Mouse (Mus musculus): Measurements from ENCODE around the gene M1ap.

- no peak for TF ChIP-seq CTCF (conservative IDR thresholded peaks at IDR 0.05 in 1 of 2, IDR thresholded peaks at IDR 0.05 in 1 of 2; ENCODE audit: low read depth in 2 of 2, low read length in 2 of 2)
- TF ChIP-seq POLR2A (IDR thresholded peaks at IDR 0.05; ENCODE audit: low read depth, low read length): no peak
- no peak for TF ChIP-seq E2F4 (IDR thresholded peaks at IDR 0.05; ENCODE audit: insufficient replicate concordance, low read depth, low read length)
- no peak for TF ChIP-seq USF1 (IDR thresholded peaks at IDR 0.05; ENCODE audit: low read depth, low read length)
- no peak for TF ChIP-seq UBTF (IDR thresholded peaks at IDR 0.05; ENCODE audit: low read depth, low read length)
These were observed 7.4 kb upstream of the M1ap start, which contains the start of gene Sema4f for GRCm38 (mm10) chr6:82939167-82939912.

Measured in CH12.LX (cell line).